Mouse (Mus musculus): Measurements from ENCODE around the gene Ephb1.
A peak's percentile ranks its signal among the peaks of the same experiment; 100 is the strongest.

Ephb1 gene

DNA sequence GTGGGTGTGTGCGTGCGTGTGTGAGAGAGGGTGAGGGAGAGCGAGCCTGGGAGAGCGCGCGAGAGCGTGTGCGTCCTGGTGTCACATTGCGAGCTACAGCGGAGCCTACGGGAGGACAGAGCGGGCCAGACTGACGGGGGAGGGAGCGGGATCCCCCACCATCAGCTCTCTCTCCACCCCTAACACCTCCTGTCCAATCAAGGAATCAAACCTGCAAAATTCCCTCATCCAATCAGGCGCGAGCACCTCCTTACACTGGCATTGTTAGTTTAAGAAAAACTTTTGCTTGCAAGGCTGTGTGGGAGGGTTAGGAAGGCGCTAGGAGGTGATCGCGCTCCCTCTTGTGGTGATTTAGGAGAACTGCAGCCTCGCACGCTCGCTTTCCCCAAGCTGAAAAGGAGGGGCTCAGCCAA lies at the start of gene Ephb1:
Ephb1 (minus strand) TSS at position 133 of the 413 bp plus-strand sequence.
- DNase-seq = peak; percentile 96

- peak; percentile 19 for DNase-seq
Measured at GRCm38 (mm10) chr9:102403086-102404021, 48.9 kb upstream of the Ephb1 start.

- DNase-seq = no peak
Measured at GRCm38 (mm10) chr9:102402671-102403070, 48.2 kb upstream of the Ephb1 start.

DNA sequence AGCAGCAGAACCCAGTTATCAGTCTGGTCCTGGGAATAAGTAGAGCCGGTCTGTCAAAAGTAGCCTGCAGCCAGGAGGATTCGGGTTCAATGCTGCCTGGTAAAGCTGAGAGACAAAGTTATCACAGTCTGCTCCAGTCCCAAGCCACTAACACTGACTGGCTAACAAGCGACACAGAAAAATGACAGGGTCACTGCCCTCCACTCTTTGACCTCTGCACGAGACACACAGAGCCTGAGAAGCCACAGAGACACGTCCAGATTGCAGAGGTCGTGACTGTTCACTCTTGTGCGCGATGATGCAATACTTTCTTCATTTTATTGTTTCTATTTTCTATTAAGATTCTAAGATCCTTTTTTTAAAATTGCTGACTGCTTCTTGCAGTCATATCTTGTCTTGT lies 33.8 kb upstream of the Ephb1 start:
- no peak for DNase-seq

GRCm38 (mm10) chr9:102386816-102387215 lies 32.3 kb upstream of the Ephb1 start:
- no peak for DNase-seq

GRCm38 (mm10) chr9:102380235-102380634 lies 25.7 kb upstream of the Ephb1 start:
- DNase-seq = no peak

DNA sequence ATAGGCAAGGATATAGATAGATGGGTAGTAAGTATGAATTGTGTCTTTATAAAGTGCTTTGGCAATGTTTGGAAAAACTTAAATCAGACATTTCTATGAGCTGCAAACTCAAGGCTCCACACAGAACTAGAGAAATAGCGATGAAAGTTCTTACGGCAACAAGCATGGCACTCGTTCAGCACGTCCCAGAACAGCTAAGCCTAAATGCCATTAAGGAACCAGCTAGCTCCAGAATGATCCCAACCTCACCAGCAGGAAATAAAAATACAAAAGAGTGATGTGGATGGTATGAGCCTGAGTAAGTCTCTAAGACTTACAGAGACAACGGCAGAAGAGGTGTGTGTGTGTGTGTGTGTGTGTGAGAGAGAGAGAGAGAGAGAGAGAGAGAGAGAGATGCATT lies 20.2 kb upstream of the Ephb1 start:
- no peak for DNase-seq

- DNase-seq = no peak
Measured at GRCm38 (mm10) chr9:102373886-102374285, 19.4 kb upstream of the Ephb1 start.

DNA sequence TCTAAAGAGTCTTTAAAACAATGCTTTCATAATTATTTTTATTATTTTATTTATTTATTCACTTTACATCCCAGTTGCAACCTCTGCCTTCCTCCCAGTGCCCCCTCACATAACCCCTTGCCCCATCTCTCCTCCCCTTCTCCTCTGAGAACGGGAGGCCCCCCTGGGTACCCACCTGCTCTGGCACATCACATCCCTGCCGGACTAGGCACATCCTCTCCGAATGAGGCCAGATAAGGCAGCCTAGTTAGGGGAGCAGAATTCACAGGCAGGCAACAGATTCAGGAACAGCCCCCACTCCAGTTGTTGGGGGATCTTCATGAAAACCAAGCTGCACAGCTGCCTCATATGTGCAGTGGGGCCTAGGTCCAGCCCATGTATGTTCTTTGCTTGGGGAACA lies 17.4 kb upstream of the Ephb1 start:
- no peak for DNase-seq

GRCm38 (mm10) chr9:102371036-102371770 lies 16.7 kb upstream of the Ephb1 start:
- no peak for DNase-seq

DNA sequence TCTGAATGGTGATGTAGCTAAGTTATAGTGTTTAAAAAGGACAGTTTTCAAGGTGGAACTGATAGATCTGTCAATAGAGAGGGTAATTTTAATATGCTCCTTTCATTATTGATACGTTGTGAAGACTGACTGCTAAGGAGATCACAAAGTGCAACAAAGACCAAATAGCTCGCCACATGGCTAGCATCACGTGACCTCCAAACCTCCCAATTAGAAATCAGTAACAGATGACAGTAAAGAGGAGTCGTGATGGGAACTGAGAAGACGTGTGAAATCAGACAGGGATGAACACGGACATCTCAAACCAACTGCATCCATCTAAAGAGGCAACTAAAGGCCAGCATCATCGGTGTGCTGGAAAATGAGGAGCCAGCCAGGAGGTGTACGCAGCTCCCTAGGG lies 15.6 kb upstream of the Ephb1 start:
- DNase-seq = no peak

GRCm38 (mm10) chr9:102369141-102369540 lies 14.6 kb upstream of the Ephb1 start:
- DNase-seq = no peak

GRCm38 (mm10) chr9:102367796-102368195 lies 13.3 kb upstream of the Ephb1 start:
- DNase-seq = no peak

GRCm38 (mm10) chr9:102365536-102365935 lies 11.0 kb upstream of the Ephb1 start:
- no peak for DNase-seq

GRCm38 (mm10) chr9:102359311-102359710 lies 4.8 kb upstream of the Ephb1 start:
- DNase-seq = no peak

DNA sequence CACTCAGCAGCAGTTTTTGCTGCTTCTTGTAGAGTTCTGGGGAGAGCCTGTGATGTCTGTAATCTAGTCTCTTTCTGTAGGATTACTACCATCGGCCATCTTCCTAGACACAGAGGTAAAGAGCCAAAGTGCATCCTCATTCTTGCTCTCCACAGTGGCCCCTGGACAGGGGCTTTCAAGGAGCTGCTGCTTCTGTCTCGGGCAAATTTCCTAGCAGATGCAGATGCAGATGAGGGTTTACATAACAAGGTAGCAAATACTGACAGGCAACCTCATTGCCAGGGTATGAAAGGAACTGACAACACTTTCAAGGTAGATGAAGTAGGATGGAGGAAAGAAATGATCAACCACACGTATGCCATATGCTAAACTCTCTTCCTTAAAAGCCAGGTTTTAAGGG lies 4.2 kb upstream of the Ephb1 start:
- DNase-seq = no peak

DNA sequence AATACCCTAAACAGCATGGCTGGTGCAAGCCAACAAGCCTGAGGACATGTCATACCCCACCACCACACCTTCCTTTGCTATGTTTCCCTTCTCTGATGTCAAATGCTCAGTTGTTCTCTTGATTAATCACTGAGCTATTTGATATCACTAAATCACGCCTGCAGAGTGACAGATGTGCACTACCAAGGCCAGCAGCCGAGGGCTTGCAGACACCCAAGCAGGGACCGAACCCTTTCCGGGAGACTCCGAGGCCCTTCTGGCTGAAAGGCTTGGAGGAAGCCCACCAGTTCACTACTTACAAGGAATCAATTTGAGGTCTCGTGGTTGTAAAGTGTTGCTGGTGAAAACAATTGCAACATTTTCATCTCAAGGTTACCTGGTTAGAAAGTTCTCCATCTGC lies 3.5 kb upstream of the Ephb1 start:
- DNase-seq = no peak

GRCm38 (mm10) chr9:102356516-102356915 lies 2.0 kb upstream of the Ephb1 start:
- no peak for DNase-seq

DNA sequence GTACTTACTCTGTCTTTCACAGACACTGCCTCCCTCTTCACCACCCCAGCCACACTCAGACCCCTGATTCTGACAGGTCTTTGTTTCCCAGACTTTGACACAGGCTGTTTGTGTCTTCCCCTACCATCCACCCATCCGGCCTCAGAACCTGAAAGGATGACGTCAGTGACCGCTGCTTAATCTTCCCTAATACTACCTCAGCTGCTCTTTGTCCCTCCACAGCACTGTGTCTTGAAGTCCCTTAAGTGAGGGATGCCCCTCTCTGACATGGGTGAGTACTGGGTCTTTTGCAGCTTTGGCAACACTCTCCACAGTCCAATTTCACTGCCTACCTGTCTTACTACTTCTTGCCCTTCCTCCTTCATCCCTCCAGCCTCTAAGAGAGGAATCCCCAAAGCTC lies 1.2 kb upstream of the Ephb1 start:
- DNase-seq = no peak

DNA sequence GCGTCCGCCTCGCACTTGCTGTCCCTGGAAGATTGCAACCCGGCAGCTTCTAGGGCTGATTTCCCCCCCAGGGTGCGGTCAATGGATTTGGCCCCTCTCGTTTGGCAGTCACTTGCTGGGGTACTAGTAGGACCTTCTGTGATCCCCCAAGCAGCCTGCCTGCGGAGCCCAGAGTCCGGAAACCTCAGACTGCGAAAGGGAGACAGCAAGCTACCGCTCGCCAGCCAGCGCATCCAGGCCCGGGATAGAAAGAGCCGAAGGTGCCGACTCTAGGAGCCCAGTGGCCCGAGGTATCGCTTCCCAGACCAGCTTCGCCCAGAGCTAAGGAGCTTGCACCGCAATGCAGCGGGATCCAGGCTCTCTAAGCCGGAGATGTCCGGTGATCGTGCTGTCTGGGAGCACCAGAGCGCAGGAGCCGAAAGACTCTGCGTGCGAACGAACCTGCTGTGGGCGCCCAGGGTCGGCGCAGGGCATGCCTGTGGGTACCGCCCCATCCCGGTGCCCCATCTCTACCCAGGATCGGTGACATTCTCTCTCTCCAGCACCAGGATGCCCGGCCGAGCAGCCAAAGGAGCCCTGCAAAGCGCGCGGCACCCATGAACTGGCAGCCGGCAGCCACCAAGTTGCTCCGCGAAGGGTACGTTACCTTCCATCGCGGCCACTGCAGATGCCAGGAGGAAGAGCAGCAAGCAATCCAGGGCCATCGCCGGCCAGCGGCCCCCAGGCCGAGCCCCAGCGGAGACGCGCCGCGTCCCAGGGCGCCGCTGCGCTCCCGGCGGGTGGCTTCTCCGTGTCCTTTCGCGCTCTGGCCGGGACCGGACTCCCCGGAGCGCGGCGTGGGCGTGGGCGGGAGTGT lies 629 bp downstream of the Ephb1 start:
- DNase-seq = peak; percentile 58

GRCm38 (mm10) chr9:102353056-102353635 lies 1.3 kb downstream of the Ephb1 start:
- DNase-seq = peak; percentile 57

DNA sequence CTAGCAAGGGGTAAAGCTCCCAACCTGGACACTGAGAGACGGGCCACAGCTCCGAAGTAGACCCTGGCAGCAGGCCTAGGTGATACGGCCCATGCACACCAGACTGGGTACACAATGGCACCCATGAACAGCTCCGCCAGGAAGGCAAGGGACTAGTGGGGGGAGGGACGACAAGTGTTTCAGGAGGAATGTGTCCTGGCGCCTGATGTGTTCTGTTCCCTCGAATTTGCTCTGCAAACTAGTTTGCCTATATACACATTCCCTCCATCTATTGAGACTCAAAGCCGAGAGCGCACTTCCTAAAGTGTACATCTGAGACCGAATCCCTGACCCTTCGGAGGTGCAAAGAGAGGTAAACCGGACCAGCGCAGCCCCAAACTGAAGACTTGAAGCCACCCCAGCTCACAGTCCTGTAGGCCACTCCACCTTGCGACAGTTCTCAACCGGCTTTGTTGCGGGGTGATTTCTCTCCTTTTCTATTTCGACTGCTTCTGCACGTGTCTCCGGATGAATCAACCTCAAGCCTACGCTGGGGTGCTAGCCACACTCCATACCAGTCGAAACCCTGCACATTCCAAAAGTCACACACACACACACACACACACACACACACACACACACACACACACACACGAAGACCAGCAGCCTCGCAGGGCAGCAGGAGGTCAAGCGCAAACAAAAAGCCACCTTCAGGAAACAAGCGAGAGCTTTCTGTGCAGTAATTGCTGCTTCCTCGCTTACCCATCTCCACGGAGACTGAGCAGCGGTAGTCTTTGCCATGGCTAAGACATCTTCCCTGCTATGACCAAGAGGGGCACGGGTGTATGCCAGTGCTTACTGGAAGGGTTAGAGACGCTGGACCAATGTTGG lies 2.1 kb downstream of the Ephb1 start:
- peak; percentile 56 for DNase-seq
